Mouse (Mus musculus) erythroblast, embryonic 14.5 days (primary cell): Measurements from ENCODE around the gene Kcna1. TPM values are rescaled to one million over a fixed set of nuclear protein-coding genes. Genes with fewer than 3 reads are reported as not detected.

ENCODE experiments used
- H3K27me3 ChIP-seq: 2 replicates; pipeline ENCODE4 v1.6.1; 2012; ENCODE audit warnings: inconsistent platforms; ENCODE audit not compliant: control insufficient read depth
- H3K36me3 ChIP-seq: 2 replicates; pipeline ENCODE4 v1.6.1; 2012; ENCODE audit warnings: mild to moderate bottlenecking, inconsistent platforms; ENCODE audit not compliant: control insufficient read depth
- H3K4me1 ChIP-seq: 2 replicates; pipeline ENCODE4 v1.6.1; 2012; ENCODE audit warnings: inconsistent platforms; ENCODE audit not compliant: control insufficient read depth
- H3K4me3 ChIP-seq: replicated peaks from 2 replicates; pipeline ENCODE3; 2012; ENCODE audit warnings: moderate library complexity, mild to moderate bottlenecking, inconsistent platforms
- H3K9me3 ChIP-seq: 2 replicates; pipeline ENCODE4 v1.6.1; 2012; ENCODE audit warnings: low read length, inconsistent platforms, mixed read lengths; ENCODE audit not compliant: control insufficient read depth
- GATA1 ChIP-seq: IDR thresholded peaks from 2 replicates; pipeline ENCODE4 v1.6.1; 2012; ENCODE audit warnings: low read length, inconsistent platforms, mixed read lengths
- TAL1 ChIP-seq: IDR thresholded peaks from 3 replicates; pipeline ENCODE4 v1.6.1; 2012; ENCODE audit warnings: low read length, inconsistent platforms, mixed read lengths
- polyA plus RNA-seq: library from polyadenylated mRNA; stranded (reverse); fragments of >175 nt; gene quantifications from 2 replicates; pipeline ENCODE4 v1.2.3, GENCODE M21; 2012

The Kcna1 gene
- polyA plus RNA-seq, 1 experiment = not detected

GRCm38 (mm10) chr6:126609193-126609947 is 36.8 kb downstream of the Kcna1 start:
- Histone ChIP-seq H3K9me3 (no peaks in the 10 kb centered on the region), H3K4me1 (no peaks in the 10 kb centered on the region), H3K36me3 (no peaks in the 10 kb centered on the region), H3K27me3 (no peaks in the 10 kb centered on the region), H3K4me3 (no peak overlapping the region)
- TF ChIP-seq TAL1 = no peak
- no peak for TF ChIP-seq GATA1

- no peaks in the 10 kb centered on the region for H3K27me3 ChIP-seq
- no peaks in the 10 kb centered on the region for H3K36me3 ChIP-seq
- H3K9me3 ChIP-seq = peaks cover 3% of the 10 kb centered on the region; the same call in 1 of the 2 replicates
- TF ChIP-seq GATA1 = no peak
- TF ChIP-seq TAL1 = no peak
- no peak overlapping the region for H3K4me3 ChIP-seq
- H3K4me1 ChIP-seq = no peaks in the 10 kb centered on the region
Observed at GRCm38 (mm10) chr6:126601843-126602326, 44.3 kb downstream of the Kcna1 start.

- H3K4me3 ChIP-seq = no peak overlapping the region
- no peak for TF ChIP-seq GATA1
- TF ChIP-seq TAL1 = no peak
- no peaks in the 10 kb centered on the region for H3K36me3 ChIP-seq
Observed at GRCm38 (mm10) chr6:126599201-126599995, 46.8 kb downstream of the Kcna1 start.

GRCm38 (mm10) chr6:126597741-126598140 is 48.4 kb downstream of the Kcna1 start:
- H3K27me3 ChIP-seq = no peaks in the 10 kb centered on the region
- H3K36me3 ChIP-seq = no peaks in the 10 kb centered on the region
- no peak overlapping the region for H3K4me3 ChIP-seq
- no peaks in the 10 kb centered on the region for H3K4me1 ChIP-seq
- TF ChIP-seq GATA1 = no peak
- TF ChIP-seq TAL1 = no peak
- H3K9me3 ChIP-seq = peaks cover 3% of the 10 kb centered on the region; the same call in 1 of the 2 replicates

More at GRCm38 (mm10) chr6:126599201-126599995, 46.8 kb downstream of the Kcna1 start:
- Histone ChIP-seq H3K9me3 (peaks cover 3% of the 10 kb centered on the region; the same call in 1 of the 2 replicates), H3K27me3 (no peaks in the 10 kb centered on the region), H3K4me1 (no peaks in the 10 kb centered on the region)

GRCm38 (mm10) chr6:126595805-126596629 is 50.2 kb downstream of the Kcna1 start:
- Histone ChIP-seq H3K4me3 (no peak overlapping the region), H3K27me3 (no peaks in the 10 kb centered on the region), H3K9me3 (no peaks in the 10 kb centered on the region; the same call in 1 of the 2 replicates), H3K4me1 (no peaks in the 10 kb centered on the region), H3K36me3 (no peaks in the 10 kb centered on the region)
- TF ChIP-seq GATA1 (no peak), TAL1 (no peak)

GRCm38 (mm10) chr6:126595130-126595529 is 51.1 kb downstream of the Kcna1 start:
- Histone ChIP-seq H3K4me1 (no peaks in the 10 kb centered on the region), H3K4me3 (no peak overlapping the region), H3K27me3 (no peaks in the 10 kb centered on the region), H3K36me3 (no peaks in the 10 kb centered on the region), H3K9me3 (no peaks in the 10 kb centered on the region; the same call in 1 of the 2 replicates)
- TF ChIP-seq GATA1 = no peak
- TF ChIP-seq TAL1 = no peak

- H3K27me3 ChIP-seq = no peaks in the 10 kb centered on the region
- no peak for TF ChIP-seq TAL1
- no peak for TF ChIP-seq GATA1
- no peaks in the 10 kb centered on the region for H3K36me3 ChIP-seq
- no peaks in the 10 kb centered on the region; the same call in 1 of the 2 replicates for H3K9me3 ChIP-seq
- H3K4me1 ChIP-seq = no peaks in the 10 kb centered on the region
- no peak overlapping the region for H3K4me3 ChIP-seq
Observed at GRCm38 (mm10) chr6:126594365-126594764, 51.8 kb downstream of the Kcna1 start.

GRCm38 (mm10) chr6:126593336-126593735 is 52.8 kb downstream of the Kcna1 start:
- Histone ChIP-seq H3K36me3 (no peaks in the 10 kb centered on the region), H3K27me3 (no peaks in the 10 kb centered on the region), H3K4me1 (no peaks in the 10 kb centered on the region), H3K9me3 (no peaks in the 10 kb centered on the region; the same call in 1 of the 2 replicates), H3K4me3 (no peak overlapping the region)
- no peak for TF ChIP-seq GATA1
- TF ChIP-seq TAL1 = no peak

Other genes starting within 250 kb of the Kcna1 start
- gene Kcna5, start 111.0 kb downstream of the Kcna1 start, polyA plus RNA-seq = not detected in 2 replicates
- not detected in 2 replicates for gene Kcna6, start 94.3 kb upstream of the Kcna1 start, polyA plus RNA-seq
- gene Ndufa9, start 202.8 kb upstream of the Kcna1 start, polyA plus RNA-seq = 1.0 and 1.1 TPM in 2 replicates
- not detected in 2 replicates for gene Akap3, start 206.7 kb upstream of the Kcna1 start, polyA plus RNA-seq